Mouse (Mus musculus) hindbrain, embryonic 10.5 days (tissue): Measurements from ENCODE around the gene Tinf2. TPM values are rescaled to one million over a fixed set of nuclear protein-coding genes. Genes with fewer than 3 reads are reported as not detected.

ENCODE experiments used
- DNase-seq: peaks from one replicate; pipeline ENCODE4 v3.0.0-alpha.2; 2017; ENCODE audit warnings: low spot score
- H3K27ac ChIP-seq: fragments of 300-500 bp; sonication (generic); 2 replicates; pipeline ENCODE4 v1.5.1; 2016; ENCODE audit warnings: mild to moderate bottlenecking, moderate library complexity
- H3K27me3 ChIP-seq: fragments of 300-500 bp; sonication (generic); 2 replicates; pipeline ENCODE4 v1.6.1; 2016; ENCODE audit warnings: mild to moderate bottlenecking; ENCODE audit not compliant: poor library complexity, insufficient read depth, severe bottlenecking
- H3K36me3 ChIP-seq: fragments of 300-500 bp; sonication (generic); 2 replicates; pipeline ENCODE4 v1.6.1; 2016; ENCODE audit warnings: mild to moderate bottlenecking, moderate library complexity
- H3K4me1 ChIP-seq: fragments of 300-500 bp; sonication (generic); replicated peaks from 2 replicates; pipeline ENCODE4 v1.6.1; 2016; ENCODE audit warnings: mild to moderate bottlenecking
- H3K4me3 ChIP-seq: fragments of 300-500 bp; sonication (generic); 2 replicates; pipeline ENCODE4 v1.5.1; 2016; ENCODE audit warnings: mild to moderate bottlenecking, moderate library complexity
- H3K9me3 ChIP-seq: fragments of 300-500 bp; sonication (generic); 2 replicates; pipeline ENCODE4 v1.6.1; 2016; ENCODE audit warnings: mild to moderate bottlenecking, moderate library complexity
- WGBS: fragments of 180-500 bp; shearing (Covaris S2); methylation state at CpG from one replicate; pipeline ENCODE4 v1.1.7; 2016; 5-methylcytosine and 5-hydroxymethylcytosine counted together
- polyA plus RNA-seq: library from polyadenylated mRNA; unstranded; fragments of >200 nt; fragmentation: Nextera tagmentation; extraction: Ambion mirVana; gene quantifications from 2 replicates; pipeline ENCODE4 v1.2.1, GENCODE M21; 2016

The Tinf2 gene
- polyA plus RNA-seq, 1 experiment from 2014 or later, result 63.4 TPM

DNA sequence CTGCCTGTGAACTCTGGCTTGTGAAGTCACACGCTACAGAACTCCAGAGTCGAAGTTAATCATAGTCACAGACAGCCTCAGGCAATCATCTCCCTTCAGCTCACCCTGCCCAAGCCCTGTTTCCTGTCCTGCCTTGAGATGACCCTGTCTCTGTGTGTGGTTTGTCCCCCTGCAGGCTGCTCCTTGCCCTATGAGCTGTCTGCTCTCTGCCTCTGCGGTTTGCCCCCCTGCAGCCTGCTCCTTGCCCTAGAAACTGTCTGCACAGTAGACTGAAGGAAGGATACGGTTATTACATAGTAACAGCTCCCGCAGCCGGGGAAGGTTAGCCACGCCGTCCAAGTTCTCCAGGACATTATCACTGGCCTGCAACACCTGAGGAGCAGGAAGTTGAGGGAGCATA lies 35.3 kb upstream of the Tinf2 start:
- H3K36me3 ChIP-seq, result peaks cover 45% of the 10 kb centered on the region
- WGBS, result 69% methylated on average over 8 of the region's 8 CpGs
- no peak overlapping the region for H3K4me3 ChIP-seq
- H3K4me1 ChIP-seq, result peaks cover 22% of the 10 kb centered on the region
- peaks cover 24% of the 10 kb centered on the region for H3K27me3 ChIP-seq
- H3K9me3 ChIP-seq, result no peaks in the 10 kb centered on the region
- no peak overlapping the region for H3K27ac ChIP-seq
- no peak for DNase-seq

DNA sequence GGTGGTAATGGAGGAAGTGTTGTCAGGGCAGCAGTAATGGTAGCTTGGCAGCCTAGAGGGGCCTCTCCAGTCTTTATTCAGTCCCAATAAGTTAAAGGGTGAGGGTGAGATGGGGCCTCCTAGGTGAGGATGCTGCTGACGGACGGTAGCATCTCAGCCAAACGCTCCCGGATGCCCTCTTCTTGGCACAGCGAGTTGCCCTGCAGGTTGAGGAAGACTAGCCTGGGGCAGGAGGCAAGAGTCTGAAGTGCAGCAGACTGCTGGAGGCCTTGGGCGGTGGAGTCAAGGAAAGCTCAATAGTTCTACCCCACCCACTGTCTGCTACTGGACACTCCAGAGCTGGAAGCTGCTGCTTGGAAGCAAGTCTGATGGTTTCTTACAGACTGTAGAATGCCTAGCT lies 34.7 kb upstream of the Tinf2 start:
- 91% methylated on average over 6 of the region's 6 CpGs for WGBS
- DNase-seq, result no peak
- no peaks in the 10 kb centered on the region for H3K9me3 ChIP-seq
- peaks cover 45% of the 10 kb centered on the region for H3K36me3 ChIP-seq
- H3K4me1 ChIP-seq, result peaks cover 17% of the 10 kb centered on the region
- H3K27ac ChIP-seq, result no peak overlapping the region
- H3K27me3 ChIP-seq, result peaks cover 30% of the 10 kb centered on the region
- no peak overlapping the region for H3K4me3 ChIP-seq

DNA sequence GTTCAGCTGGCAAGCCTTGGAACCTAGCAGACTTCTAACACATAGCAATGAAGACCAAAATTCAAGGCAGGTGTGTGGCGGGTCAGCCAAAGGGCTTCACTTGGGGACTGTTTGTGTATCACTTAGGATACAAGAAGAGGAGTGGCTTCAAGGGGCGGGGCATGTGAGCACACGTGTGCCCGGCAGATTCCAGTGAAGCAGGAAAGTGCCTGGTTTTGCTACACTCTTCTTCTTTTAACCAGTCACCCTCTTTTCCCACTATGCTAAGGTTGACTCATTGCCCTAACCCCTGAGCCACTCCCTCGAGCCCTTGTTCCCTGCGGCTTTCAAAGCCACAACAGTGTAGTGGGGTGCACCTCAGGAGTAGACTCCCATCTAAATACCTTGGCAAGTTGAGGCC lies 33.3 kb upstream of the Tinf2 start:
- Histone ChIP-seq H3K27me3 (peaks cover 33% of the 10 kb centered on the region), H3K9me3 (no peaks in the 10 kb centered on the region), H3K4me1 (peaks cover 13% of the 10 kb centered on the region), H3K4me3 (no peak overlapping the region), H3K27ac (no peak overlapping the region), H3K36me3 (peaks cover 39% of the 10 kb centered on the region)
- 37% methylated on average over 6 of the region's 6 CpGs for WGBS
- DNase-seq, result no peak

DNA sequence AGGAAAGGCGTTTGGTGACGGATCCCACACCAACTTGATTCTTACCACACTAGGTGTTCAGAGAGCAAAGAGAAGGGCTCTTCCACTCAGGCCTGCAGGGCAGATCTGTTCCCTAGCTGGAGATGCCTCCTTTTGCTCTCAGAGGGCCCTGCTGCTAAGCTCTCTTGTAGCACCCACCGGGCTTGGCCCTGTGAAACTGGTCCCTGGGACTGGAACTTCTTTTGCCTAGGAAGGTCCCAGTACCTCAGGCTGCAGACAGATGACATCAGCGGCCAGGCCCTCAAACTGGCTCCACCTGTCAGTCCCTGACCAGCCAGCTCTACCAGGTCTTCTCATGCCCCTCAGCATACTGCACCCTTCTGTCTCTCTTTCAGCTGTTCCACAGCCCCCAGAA lies 32.1 kb upstream of the Tinf2 start, which contains the start of gene Tgm1:
TSS of gene Tgm1 (minus strand) at position 198 of the 394 bp plus-strand sequence.
- peak within 1 kb of the TSS; percentile 29; the same call in 1 of the 2 replicates for H3K27ac ChIP-seq
- peaks cover 13% of the 10 kb centered on the region for H3K4me1 ChIP-seq
- peaks cover 33% of the 10 kb centered on the region for H3K27me3 ChIP-seq
- peaks cover 28% of the 10 kb centered on the region for H3K36me3 ChIP-seq
- DNase-seq, result no peak
- H3K9me3 ChIP-seq, result no peaks in the 10 kb centered on the region
- peak within 1 kb of the TSS; percentile 37 for H3K4me3 ChIP-seq
- WGBS, result 31% methylated on average over 4 of the region's 4 CpGs

DNA sequence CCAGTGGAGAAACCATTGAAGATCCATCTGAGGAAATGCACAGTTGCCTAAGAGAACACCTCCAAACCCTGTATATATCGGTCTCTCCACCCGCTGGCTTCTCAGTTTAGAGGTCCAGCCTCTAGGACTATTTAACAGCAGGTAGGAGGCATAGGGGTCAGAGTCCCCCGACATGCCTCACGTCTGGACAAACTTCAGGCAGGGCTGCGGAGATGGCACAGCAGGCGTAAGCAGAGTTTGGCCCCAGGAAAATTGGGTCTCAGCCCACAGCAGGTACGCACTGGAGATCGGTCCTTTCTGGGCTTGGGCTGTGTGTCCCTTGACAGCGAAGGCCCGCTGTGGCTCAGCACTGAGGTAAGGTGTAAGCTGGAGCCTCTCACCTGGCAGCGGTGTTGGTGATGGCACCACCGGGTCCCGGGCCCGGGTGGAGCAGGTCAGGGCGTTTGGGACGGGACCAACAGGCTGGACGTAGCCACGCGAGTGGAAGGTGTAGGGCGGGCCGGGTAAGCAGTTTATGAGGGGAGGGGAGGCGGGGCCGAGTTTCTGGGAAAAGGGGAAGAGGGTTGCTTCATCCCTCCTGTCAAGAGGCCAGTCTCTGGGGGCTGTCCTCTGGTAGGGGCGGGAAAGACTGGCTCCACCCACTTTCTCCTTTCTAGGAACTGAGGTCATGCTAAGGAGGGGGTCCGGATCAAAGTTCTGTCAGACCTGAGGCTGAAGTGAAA lies 31.5 kb upstream of the Tinf2 start:
- 16% methylated on average over 25 of the region's 25 CpGs for WGBS
- peaks cover 22% of the 10 kb centered on the region for H3K36me3 ChIP-seq
- DNase-seq, result no peak
- peak overlapping the region; percentile 37 for H3K4me3 ChIP-seq
- H3K9me3 ChIP-seq, result no peaks in the 10 kb centered on the region
- peaks cover 33% of the 10 kb centered on the region for H3K27me3 ChIP-seq
- H3K27ac ChIP-seq, result peak overlapping the region; percentile 29; the same call in 1 of the 2 replicates
- H3K4me1 ChIP-seq, result peaks cover 13% of the 10 kb centered on the region

DNA sequence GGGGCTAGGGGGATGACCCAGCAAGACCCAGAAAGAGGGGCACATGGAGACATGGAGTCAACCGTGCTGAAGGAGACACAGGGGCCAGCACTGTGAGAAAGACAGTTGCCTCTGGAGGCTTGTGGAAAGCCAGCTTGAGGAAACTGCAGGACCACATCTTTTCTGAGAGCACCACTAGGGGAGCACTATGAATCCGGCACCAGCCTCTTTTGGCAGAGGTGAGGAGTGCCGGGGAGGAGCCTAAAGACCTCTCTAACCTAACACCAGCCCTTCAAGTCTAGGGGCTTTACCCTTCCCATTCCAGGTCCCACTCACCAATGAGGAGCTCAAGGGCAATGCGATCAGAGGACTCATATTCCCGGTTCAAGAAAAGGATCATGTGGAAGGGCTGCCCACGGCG lies 30.2 kb upstream of the Tinf2 start:
- peaks cover 33% of the 10 kb centered on the region for H3K27me3 ChIP-seq
- H3K36me3 ChIP-seq, result peaks cover 9% of the 10 kb centered on the region
- no peak overlapping the region for H3K27ac ChIP-seq
- H3K9me3 ChIP-seq, result no peaks in the 10 kb centered on the region
- H3K4me3 ChIP-seq, result no peak overlapping the region
- no peak for DNase-seq
- peaks cover 13% of the 10 kb centered on the region for H3K4me1 ChIP-seq
- WGBS, result 80% methylated on average over 7 of the region's 7 CpGs

DNA sequence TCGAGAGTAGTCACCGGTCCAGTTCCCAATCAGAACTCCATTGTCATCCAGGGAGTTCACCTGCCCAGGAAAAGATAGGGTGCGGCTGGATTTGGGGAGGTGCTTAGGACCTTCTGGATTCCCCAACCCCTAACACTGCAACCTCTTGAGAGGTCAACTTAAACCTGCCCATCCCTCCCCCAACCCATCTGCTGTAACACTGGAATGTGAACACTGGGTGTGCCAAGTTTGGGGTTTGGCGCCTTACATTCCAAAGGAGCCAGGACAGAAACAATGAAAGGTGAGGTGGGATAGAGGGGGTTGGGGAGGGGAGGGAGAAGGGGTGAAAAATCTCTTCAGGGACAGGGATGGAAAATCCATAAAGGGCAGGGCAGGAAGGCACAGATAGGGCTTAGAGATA lies 27.9 kb upstream of the Tinf2 start:
- WGBS, result 86% methylated on average over 4 of the region's 4 CpGs

DNA sequence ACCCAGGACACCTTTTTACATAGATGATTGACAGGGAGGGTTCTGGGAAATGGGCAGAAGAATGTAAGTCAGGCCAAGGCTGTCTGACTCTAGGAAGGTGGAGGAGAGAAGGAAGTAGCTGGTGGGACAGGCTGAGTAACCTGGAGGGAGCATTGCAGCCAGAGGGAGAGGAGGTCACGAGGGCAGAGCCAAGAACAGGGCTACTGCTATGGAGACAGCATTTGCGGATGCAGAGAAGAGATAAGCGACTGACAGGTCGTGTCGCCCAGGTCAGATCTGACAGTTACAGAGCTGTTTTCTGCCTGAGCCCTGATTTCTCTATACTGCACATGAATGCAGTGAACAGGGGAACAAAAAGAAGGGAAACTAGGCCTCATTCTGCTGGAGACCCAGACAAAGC lies 25.8 kb upstream of the Tinf2 start:
- Histone ChIP-seq H3K9me3 (no peaks in the 10 kb centered on the region), H3K27ac (no peak overlapping the region), H3K4me3 (no peak overlapping the region), H3K27me3 (peaks cover 14% of the 10 kb centered on the region), H3K36me3 (no peaks in the 10 kb centered on the region), H3K4me1 (no peaks in the 10 kb centered on the region)
- no peak for DNase-seq
- WGBS, result 77% methylated on average over 5 of the region's 5 CpGs

More for the DNA sequence above, 27.9 kb upstream of the Tinf2 start:
- no peaks in the 10 kb centered on the region for H3K36me3 ChIP-seq
- H3K27ac ChIP-seq, result no peak overlapping the region
- H3K4me1 ChIP-seq, result peaks cover 13% of the 10 kb centered on the region
- peaks cover 33% of the 10 kb centered on the region for H3K27me3 ChIP-seq
- no peak overlapping the region for H3K4me3 ChIP-seq
- H3K9me3 ChIP-seq, result no peaks in the 10 kb centered on the region
- DNase-seq, result no peak

DNA sequence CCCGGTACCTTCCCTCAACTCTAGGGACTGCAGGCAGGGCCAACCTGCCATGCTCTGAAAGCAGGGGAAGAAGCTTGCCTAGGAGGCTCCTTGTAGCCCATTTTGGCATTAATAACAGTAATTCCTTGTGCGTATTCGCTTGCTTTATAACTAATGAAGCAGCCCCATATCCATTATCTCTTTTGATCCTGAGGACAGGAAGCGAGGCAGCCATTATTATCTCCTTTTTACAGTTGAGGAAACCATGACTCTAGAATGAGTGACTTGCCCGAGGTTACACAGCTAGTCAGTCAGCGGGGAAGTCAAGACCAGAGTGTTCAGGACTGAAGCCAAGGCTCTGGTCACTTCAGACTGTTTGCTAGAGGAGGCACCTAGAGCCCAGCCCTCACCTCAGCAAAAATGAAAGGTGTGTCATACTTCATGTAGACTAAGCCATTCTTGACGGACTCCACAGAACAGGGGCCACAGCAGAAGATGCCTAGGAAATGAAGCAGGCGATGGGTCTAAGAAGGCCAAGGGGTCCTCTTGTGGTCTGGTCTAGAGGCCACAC lies 24.5 kb upstream of the Tinf2 start:
- 92% methylated on average over 8 of the region's 8 CpGs for WGBS
- H3K4me3 ChIP-seq, result no peak overlapping the region
- no peak for DNase-seq

DNA sequence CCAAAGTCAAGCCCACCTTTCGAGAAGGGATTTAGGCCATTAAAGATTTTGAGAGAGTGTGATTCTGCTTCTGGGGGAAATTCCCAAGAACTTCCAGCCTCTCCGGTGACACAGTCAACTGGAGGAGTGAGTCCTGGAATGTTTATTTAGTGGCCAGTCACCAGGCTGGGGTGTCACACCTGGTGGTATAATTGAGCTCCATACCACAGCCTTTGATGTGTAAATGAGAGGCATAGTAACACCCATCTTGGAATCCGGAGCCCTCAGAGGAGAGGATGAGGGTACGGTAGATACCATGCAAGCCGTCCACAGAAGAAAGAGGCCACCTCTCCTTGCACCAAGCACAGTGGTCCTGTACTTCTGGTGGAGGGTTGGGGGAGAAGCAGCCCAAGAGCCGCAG lies 21.1 kb upstream of the Tinf2 start:
- Histone ChIP-seq H3K4me3 (no peak overlapping the region), H3K36me3 (no peaks in the 10 kb centered on the region), H3K4me1 (0 out of 2 replicates have a peak, but pooled peaks cover 2% of the 10 kb centered on the region), H3K27ac (no peak overlapping the region), H3K9me3 (no peaks in the 10 kb centered on the region), H3K27me3 (no peaks in the 10 kb centered on the region)
- no peak for DNase-seq
- 69% methylated on average over 6 of the region's 6 CpGs for WGBS

More for the DNA sequence above, 24.5 kb upstream of the Tinf2 start:
- Histone ChIP-seq H3K4me1 (0 out of 2 replicates have a peak, but pooled peaks cover under 1% of the 10 kb centered on the region), H3K27ac (no peak overlapping the region), H3K36me3 (no peaks in the 10 kb centered on the region), H3K9me3 (no peaks in the 10 kb centered on the region), H3K27me3 (0 out of 2 replicates have a peak, but pooled peaks cover 3% of the 10 kb centered on the region)

DNA sequence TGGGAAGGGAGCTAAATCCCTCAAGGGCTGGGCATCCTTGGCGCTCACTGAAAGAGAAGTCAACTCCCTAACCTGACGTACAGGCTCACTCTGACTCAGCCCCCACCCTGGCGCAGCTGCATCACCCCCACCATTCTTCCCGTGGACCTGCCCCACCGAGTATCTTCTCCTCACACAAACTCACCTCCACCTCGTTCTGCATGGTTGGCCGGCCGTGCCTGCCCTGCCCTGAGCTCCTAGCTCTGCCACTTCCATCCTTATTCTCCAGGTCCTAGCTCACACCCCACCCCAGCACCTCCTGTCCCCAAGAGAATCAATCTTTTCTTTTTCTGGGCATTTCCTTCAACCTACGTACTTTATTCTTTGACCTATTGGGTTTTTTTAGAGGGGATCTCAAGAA lies 19.5 kb upstream of the Tinf2 start:
- Histone ChIP-seq H3K27ac (no peak overlapping the region), H3K36me3 (no peaks in the 10 kb centered on the region), H3K27me3 (no peaks in the 10 kb centered on the region), H3K9me3 (no peaks in the 10 kb centered on the region), H3K4me1 (0 out of 2 replicates have a peak, but pooled peaks cover 2% of the 10 kb centered on the region), H3K4me3 (no peak overlapping the region)
- no peak for DNase-seq
- 64% methylated on average over 9 of the region's 9 CpGs for WGBS

DNA sequence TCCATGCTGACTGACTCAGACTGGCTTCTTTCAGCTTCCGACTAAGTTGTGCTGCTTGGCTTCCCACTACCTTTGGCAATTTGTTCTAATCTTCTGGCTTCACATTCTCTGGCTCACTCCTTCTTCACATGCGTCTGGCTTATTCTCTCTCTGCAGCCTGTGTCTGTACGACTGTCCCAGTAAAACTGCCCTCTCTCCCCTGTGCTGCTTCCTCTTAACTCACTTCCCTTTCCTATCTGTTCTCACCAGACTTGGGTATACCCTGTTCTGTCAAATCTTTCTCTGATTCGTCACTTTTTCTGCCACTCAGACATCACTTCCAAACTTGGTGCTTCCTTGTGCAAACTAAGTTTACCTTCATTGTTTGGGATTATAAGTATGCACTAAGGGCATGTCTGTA lies 15.6 kb upstream of the Tinf2 start:
- Histone ChIP-seq H3K9me3 (peaks cover 8% of the 10 kb centered on the region; the same call in 1 of the 2 replicates), H3K27ac (no peak overlapping the region), H3K27me3 (no peaks in the 10 kb centered on the region), H3K4me1 (0 out of 2 replicates have a peak, but pooled peaks cover 2% of the 10 kb centered on the region), H3K36me3 (no peaks in the 10 kb centered on the region), H3K4me3 (no peak overlapping the region)
- 89% methylated on average over 4 of the region's 4 CpGs for WGBS
- no peak for DNase-seq

DNA sequence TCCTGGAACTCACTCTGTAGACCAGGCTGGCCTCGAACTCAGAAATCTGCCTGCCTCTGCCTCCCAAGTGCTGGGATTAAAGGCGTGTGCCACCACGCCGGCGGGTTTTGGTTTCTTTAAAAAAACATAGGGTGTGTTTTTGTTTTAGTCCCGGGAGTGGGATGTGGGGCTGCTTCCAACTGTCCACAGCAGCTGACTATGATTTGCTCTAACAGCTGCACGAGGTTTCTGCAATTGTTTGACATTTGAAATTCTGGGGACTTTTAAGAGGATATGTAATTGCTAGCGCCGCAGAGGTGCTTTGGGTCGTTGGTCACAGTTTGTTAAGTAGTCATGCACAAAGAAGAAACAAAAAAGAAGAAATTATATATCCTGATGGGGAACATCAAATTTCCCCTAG lies 7.8 kb upstream of the Tinf2 start:
- no peak overlapping the region for H3K27ac ChIP-seq
- H3K4me1 ChIP-seq, result no peaks in the 10 kb centered on the region
- no peaks in the 10 kb centered on the region for H3K27me3 ChIP-seq
- H3K9me3 ChIP-seq, result peaks cover 5% of the 10 kb centered on the region; the same call in 1 of the 2 replicates
- no peak for DNase-seq
- no peak overlapping the region for H3K4me3 ChIP-seq
- H3K36me3 ChIP-seq, result no peaks in the 10 kb centered on the region
- 79% methylated on average over 10 of the region's 10 CpGs for WGBS
